Mouse (Mus musculus) CD4-positive, CD25-positive, alpha-beta regulatory T cell, adult 4 months (primary cell): ENCODE data around the gene AC129217.1. TPM values are rescaled to one million over a fixed set of nuclear protein-coding genes. Genes with fewer than 3 reads are reported as not detected.

Experiments used
- ATAC-seq: one replicate; pipeline ENCODE4 v1.8.0; 2017
- polyA plus RNA-seq, 2 experiments: library from polyadenylated mRNA; unstranded; fragments of 100-300 nt; shearing (Covaris generic); gene quantifications; one replicate each; pipeline ENCODE4 v1.2.1; 2017

The AC129217.1 gene
- polyA plus RNA-seq, 2 experiments from 2014 or later = not detected

- ATAC-seq = peak; percentile 94
Measured at GRCm38 (mm10) chr19:8871267-8872186, 42.0 kb downstream of the AC129217.1 start, which contains the start of gene Ubxn1. TSS of gene Ubxn1 (plus strand) at chr19:8871496.

DNA sequence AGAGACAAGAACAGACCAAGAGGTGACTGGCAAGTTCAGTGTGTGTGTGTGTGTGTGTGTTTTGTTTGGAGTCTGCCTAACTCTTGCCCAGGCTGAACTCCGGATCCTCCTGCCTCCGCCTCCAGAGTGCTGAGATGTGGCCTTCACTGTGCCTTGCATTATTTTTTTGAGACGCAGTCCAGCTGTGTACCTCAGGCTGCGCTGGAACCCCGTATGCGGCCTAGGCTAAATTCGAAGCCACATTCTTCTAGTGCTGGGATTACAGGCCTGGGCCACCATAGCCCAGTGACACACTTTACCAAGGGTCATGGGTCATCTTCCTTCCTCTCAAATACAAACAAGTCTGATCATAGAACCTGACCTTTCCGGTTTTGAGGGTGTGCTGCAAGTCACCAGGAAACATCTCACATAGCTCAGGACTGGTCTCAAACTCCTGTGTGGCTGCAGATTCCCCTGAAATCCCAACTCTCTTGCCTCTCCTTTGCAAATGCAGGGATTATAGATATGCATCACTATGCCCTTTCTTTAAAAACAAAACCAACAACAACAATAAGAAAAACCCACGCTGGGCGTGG lies 42.8 kb downstream of the AC129217.1 start:
- ATAC-seq = no peak

GRCm38 (mm10) chr19:8875031-8875430 lies 45.5 kb downstream of the AC129217.1 start:
- ATAC-seq = no peak

DNA sequence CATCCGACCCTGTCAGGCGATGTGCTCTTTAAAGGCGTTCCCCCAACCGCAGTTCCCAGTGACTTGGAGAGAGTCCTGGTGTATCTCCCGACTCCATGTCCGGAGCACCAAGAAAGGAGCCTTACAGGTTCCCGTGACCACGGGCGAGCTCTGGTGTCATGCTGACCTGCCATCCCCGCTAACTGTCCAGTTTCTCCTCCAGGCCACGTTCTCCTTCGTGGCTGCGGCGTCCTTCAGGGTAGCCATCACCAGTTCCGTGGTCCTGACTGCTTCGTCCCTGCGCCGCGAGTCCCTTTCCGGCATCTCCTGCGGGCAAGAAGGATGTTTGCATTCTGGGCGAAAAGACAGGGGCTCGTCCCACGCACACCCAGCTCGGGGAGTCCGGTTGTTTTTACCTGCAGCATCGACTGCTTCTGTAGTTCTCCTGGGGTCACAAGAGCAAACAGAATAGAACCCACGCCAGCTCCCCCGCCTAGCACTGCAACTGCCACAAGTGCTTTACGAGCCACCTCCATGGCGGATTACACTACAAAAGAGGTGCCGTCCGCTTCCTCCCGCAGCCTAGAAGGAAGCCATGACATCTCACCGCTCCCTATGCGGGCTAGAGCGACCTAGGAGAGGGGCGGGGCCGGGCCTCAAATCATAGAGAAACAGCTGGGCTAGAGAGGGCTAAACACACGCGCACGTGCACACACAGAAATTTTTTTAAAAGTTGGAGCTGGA lies 50.9 kb downstream of the AC129217.1 start, which contains the start of gene Uqcc3:
Gene Uqcc3 (minus strand): TSS at position 613 of the 723 bp plus-strand sequence.
- ATAC-seq = peak; percentile 99

GRCm38 (mm10) chr19:8881034-8881392 lies 51.4 kb downstream of the AC129217.1 start:
- ATAC-seq = peak; percentile 51

DNA sequence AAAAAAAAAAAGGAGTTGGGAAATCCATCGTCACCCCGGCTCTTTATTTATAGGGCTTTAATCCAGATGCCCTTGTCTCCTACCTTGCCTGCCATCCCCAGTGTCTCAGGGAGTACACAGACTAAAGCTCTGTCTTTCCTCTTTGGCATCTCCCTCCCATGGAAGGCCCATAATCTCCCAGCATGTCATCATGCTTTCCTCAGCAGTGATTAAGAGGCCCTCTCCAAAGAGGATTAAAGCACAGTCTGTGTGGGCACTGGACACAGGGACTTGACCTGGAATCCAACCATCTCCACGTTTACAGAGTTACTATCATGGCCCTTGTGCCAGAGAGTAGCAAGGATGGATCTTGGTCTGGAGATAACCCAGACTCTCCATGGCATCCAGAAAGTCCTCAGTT lies 54.0 kb downstream of the AC129217.1 start, which contains the start of the genes Lbhd1 and Gm49403:
Gene Lbhd1 (plus strand): TSS at position 117 of the 400 bp plus-strand sequence.
Gene Gm49403 (plus strand): TSS at position 315 of the 400 bp plus-strand sequence.
- no peak for ATAC-seq

DNA sequence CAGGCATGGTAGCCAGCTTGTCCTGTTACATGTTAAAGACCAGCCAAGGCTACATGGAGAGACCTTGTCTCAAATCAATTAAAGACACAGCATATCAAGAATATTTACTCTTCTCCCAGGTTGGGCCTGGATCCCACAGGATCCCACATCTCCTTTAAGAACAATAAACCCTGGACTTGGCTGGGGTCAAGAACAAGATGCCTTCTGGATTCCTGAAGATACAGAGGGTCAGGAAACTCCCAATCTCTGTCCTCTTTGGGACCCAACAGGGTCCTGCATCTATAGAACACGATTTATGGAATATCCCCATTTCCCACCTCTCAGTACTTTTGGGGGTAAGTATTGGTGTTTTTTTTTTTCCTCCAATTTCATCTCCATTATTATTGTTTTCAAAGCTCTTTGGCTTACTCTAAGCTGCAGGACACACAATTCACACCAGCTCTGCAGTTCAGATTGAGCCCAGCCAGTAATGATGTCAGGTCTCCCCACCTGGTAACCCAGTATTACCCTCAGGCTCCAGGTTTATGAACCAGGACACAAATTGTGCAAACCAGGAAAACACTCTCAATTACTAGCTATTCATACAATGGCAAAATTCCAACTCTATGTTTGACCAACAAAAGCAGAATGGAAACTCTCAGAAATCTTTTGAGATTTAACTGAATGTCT lies 57.5 kb downstream of the AC129217.1 start:
- no peak for ATAC-seq

GRCm38 (mm10) chr19:8887585-8888463 lies 58.3 kb downstream of the AC129217.1 start:
- no peak for ATAC-seq

DNA sequence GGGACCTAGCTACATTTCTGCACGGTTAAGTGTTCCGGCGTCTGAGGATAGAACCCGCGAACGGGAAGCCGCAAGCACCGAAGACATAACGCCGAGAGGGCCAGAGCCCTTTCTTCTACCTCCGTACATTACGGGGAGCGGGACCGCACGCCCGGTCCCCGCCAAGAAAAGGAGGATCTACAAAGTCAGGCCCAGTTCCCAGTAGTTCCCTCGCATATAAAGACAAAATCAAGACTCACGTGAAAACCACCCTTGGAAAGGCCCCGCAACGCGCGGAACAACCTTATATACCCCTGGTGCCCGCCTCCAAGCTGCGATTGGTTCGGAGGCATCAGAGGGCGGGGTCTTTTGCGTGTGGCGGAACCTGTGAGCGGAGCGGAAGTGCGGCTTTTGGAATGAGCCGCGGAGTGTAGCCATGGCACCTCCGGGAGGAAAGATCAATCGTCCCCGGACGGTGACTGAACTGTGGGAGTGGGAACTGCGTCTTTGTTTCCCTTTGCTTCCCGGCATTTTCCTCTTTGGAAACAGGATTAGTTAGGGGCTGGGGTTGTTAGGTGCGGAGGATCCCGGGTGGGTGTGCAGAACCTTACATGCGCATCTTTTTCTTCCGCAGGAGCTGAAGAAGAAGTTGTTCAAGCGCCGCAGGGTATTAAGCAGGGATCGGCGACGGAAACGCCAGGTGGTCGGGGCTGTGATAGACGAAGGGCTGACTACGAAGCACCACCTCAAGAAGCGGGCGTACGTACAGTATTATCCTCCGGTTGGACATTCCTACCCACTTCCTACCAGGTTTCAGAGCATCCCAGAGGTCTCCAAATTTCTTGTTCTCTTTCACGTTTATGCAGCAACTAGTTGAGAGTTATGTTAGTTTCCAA lies 59.2 kb downstream of the AC129217.1 start, which contains the start of the genes 1810009A15Rik and Gm49416:
Gene 1810009A15Rik (plus strand): TSS at position 343 of the 875 bp plus-strand sequence.
Gene Gm49416 (plus strand): TSS at position 416 of the 875 bp plus-strand sequence.
- ATAC-seq = peak; percentile 95

Other genes with a start within 250 kb of the AC129217.1 start
- under 1 TPM in 1 of 2 experiments, not detected in 1; 0.12 TPM for gene Slc22a8, start 238.5 kb upstream of the AC129217.1 start, polyA plus RNA-seq
- gene Slc22a6, start 211.7 kb upstream of the AC129217.1 start, polyA plus RNA-seq = not detected
- not detected for gene Chrm1, start 166.0 kb upstream of the AC129217.1 start, polyA plus RNA-seq
- 10 to 100 TPM; 63.7 to 85.1 TPM for gene Slc3a2, start 106.4 kb upstream of the AC129217.1 start, polyA plus RNA-seq
- gene Wdr74, start 93.9 kb upstream of the AC129217.1 start, polyA plus RNA-seq = 10 to 100 TPM; 72.5 to 92.2 TPM
- gene 1700092M07Rik, start 89.1 kb upstream of the AC129217.1 start, polyA plus RNA-seq = under 1 TPM in 1 of 2 experiments, not detected in 1; 0.75 TPM
- gene Stx5a, start 88.4 kb upstream of the AC129217.1 start, polyA plus RNA-seq = 100 to 1,000 TPM; 132 to 165 TPM
- 100 to 1,000 TPM; 163 to 188 TPM for gene Nxf1, start 72.7 kb upstream of the AC129217.1 start, polyA plus RNA-seq
- gene Tmem223, start 58.8 kb upstream of the AC129217.1 start, polyA plus RNA-seq = 100 to 1,000 TPM; 117 to 124 TPM
- gene Tmem179b, start 55.3 kb upstream of the AC129217.1 start, polyA plus RNA-seq = 100 to 1,000 TPM in 1 of 2 experiments, 10 to 100 TPM in 1; 85.6 to 101 TPM
- gene Taf6l, start 43.4 kb upstream of the AC129217.1 start, polyA plus RNA-seq = 1 to 10 TPM; 5.4 to 6.5 TPM
- 100 to 1,000 TPM; 181 to 198 TPM for gene Polr2g, start 31.2 kb upstream of the AC129217.1 start, polyA plus RNA-seq
- 1 to 10 TPM; 2.1 to 4.7 TPM for gene Zbtb3, start 27.2 kb upstream of the AC129217.1 start, polyA plus RNA-seq
- 10 to 100 TPM; 41.6 to 59.0 TPM for gene Ttc9c, start 10.4 kb upstream of the AC129217.1 start, polyA plus RNA-seq
- 1 to 10 TPM; 4.2 to 6.9 TPM for gene Hnrnpul2, start 9.8 kb upstream of the AC129217.1 start, polyA plus RNA-seq
- 10 to 100 TPM; 86.8 to 98.9 TPM for gene Bscl2, start 7.7 kb downstream of the AC129217.1 start, polyA plus RNA-seq
- 1 to 10 TPM in 1 of 2 experiments, under 1 TPM in 1; 0.91 to 1.4 TPM for gene Gng3, start 9.4 kb downstream of the AC129217.1 start, polyA plus RNA-seq
- gene Lrrn4cl, start 21.0 kb downstream of the AC129217.1 start, polyA plus RNA-seq = not detected
- gene Ubxn1, start 41.7 kb downstream of the AC129217.1 start, polyA plus RNA-seq = 10 to 100 TPM; 65.0 to 70.2 TPM
- 10 to 100 TPM; 80.7 to 88.3 TPM for gene Uqcc3, start 51.1 kb downstream of the AC129217.1 start, polyA plus RNA-seq
- 10 to 100 TPM; 58.1 to 77.2 TPM for gene Lbhd1, start 54.0 kb downstream of the AC129217.1 start, polyA plus RNA-seq
- gene Gm49403, start 54.2 kb downstream of the AC129217.1 start, polyA plus RNA-seq = not detected
- 100 to 1,000 TPM; 102 to 103 TPM for gene 1810009A15Rik, start 59.1 kb downstream of the AC129217.1 start, polyA plus RNA-seq
- gene Gm49416, start 59.2 kb downstream of the AC129217.1 start, polyA plus RNA-seq = not detected
- gene Ints5, start 63.2 kb downstream of the AC129217.1 start, polyA plus RNA-seq = 10 to 100 TPM in 1 of 2 experiments, 1 to 10 TPM in 1; 8.7 to 12.2 TPM
- 10 to 100 TPM; 50.2 to 83.9 TPM for gene Ganab, start 68.3 kb downstream of the AC129217.1 start, polyA plus RNA-seq
- gene B3gat3, start 90.6 kb downstream of the AC129217.1 start, polyA plus RNA-seq = 10 to 100 TPM; 18.4 to 19.6 TPM
- 1 to 10 TPM; 5.1 to 9.2 TPM for gene Rom1, start 99.6 kb downstream of the AC129217.1 start, polyA plus RNA-seq
- 10 to 100 TPM; 18.7 to 24.9 TPM for gene Eml3, start 99.8 kb downstream of the AC129217.1 start, polyA plus RNA-seq
- 100 to 1,000 TPM in 1 of 2 experiments, 10 to 100 TPM in 1; 81.7 to 126 TPM for gene Mta2, start 112.1 kb downstream of the AC129217.1 start, polyA plus RNA-seq
- 10 to 100 TPM; 30.3 to 67.9 TPM for gene Tut1, start 124.1 kb downstream of the AC129217.1 start, polyA plus RNA-seq
- gene Eef1g, start 137.3 kb downstream of the AC129217.1 start, polyA plus RNA-seq = 100 to 1,000 TPM; 667 to 787 TPM
- 10 to 100 TPM; 45.2 to 48.9 TPM for gene Ahnak, start 159.5 kb downstream of the AC129217.1 start, polyA plus RNA-seq